Mouse (Mus musculus) thymus, postnatal 36 days (tissue): ENCODE measurements around the gene Grm5.

Experiments used
- DNase-seq, 2 experiments: peaks; one replicate each; pipeline ENCODE4 v3.0.0; 2022; ENCODE audit warnings: mixed read lengths in 2 of 2

Gene Grm5

GRCm38 (mm10) chr7:87583868-87584267, at the start of gene Grm5:
Gene Grm5 (plus strand): TSS chr7:87584168.
- no peak for DNase-seq

GRCm38 (mm10) chr7:87539031-87539430, 44.9 kb upstream of the Grm5 start:
- no peak for DNase-seq

DNA sequence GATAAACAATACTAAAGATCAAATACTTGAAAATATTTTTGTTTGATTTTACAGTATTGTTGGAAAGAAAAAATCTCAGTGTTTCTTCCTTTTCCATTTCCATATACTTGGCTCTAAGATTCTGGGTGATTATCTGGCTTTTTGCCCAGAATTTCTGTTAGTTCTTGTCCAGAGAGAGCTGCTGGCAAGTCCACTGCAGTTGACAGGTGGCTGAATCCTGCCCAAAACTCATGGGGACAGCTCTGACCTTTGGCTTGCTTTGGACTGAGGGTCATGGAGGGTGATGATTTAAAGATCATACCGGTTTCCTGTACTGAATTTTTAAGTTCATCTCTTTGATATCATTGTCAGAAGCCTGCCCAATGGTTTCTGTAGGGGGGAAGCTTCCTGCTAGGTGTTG, 18.7 kb upstream of the Grm5 start:
- DNase-seq: no peak

- DNase-seq: no peak
Observed at GRCm38 (mm10) chr7:87566476-87566875, 17.5 kb upstream of the Grm5 start.

- DNase-seq: no peak
Observed at GRCm38 (mm10) chr7:87584281-87584701, 323 bp downstream of the Grm5 start.

DNA sequence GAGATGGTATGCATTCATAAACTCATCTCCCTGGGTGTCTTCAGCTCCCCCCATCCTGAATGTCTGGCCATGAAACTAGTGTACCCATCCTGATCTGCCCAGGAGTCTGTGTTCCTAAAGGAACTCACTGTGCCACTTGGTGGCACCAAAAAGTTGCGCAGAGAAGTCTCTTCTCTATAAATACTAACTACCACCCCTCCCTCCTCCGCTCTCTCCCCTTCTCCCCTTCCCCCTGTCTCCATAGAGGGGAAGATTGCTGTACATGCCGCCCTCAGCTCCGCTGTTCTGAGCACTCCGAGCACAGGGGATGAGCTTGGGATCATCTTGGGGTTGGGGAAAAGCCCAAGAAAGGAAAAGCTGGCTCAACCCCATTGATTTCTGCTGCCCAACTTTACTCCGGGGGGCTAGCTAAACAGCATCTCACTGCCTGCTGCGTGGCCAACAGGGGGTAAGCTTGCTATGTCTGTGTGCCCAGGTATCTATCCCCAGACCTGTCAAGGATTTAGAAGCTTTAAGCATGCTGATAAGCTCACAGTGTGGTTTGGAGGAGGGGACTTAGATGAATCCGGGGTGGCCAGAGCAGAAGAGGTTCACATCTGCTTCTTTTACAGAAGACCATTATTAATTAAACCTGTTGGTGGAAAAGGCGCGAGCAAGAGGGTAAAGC, 2.4 kb downstream of the Grm5 start:
- no peak for DNase-seq

- no peak for DNase-seq
Observed at GRCm38 (mm10) chr7:87587976-87588375, 4.0 kb downstream of the Grm5 start.

DNA sequence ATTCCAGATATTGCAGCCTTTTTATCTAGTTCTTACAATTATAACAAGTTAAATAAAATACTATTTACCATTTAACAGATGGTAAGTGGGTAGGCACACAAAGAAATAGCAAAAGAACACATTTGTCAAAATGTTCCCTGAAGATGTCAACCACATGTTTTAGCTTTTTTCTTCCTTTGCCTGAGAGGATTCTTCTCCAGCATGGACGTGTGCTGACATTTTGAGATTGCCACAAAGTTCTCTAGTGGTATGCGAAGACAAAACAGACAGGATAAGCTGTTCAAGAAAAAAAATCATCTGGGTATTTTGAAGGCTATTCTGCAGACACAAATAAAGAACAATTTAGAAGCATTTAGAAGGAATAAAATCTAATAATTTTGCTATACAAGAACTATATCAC, 42.3 kb downstream of the Grm5 start:
- DNase-seq: no peak

DNA sequence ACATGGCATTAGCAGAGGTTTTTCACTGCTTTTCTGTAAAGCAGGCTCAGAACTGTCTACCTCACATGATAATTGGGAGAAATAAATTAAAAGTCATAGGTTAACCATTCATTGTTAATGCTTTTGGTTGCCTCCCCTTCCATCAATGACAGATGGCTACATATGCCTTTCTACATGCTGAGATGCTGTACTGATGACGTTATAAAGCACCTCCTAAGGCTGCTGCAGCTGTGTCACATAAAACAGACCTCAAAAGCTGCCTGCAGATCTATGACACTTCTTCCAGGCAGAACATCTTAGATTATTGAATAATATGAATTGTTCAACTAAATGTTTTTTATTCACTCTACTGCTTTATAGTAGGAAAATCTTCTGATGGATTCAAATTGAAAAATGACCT, 51.6 kb downstream of the Grm5 start:
- no peak for DNase-seq

- no peak for DNase-seq
Observed at GRCm38 (mm10) chr7:87650610-87651009, 66.6 kb downstream of the Grm5 start.

- DNase-seq: no peak
Observed at GRCm38 (mm10) chr7:87661794-87662193, 77.8 kb downstream of the Grm5 start.

DNA sequence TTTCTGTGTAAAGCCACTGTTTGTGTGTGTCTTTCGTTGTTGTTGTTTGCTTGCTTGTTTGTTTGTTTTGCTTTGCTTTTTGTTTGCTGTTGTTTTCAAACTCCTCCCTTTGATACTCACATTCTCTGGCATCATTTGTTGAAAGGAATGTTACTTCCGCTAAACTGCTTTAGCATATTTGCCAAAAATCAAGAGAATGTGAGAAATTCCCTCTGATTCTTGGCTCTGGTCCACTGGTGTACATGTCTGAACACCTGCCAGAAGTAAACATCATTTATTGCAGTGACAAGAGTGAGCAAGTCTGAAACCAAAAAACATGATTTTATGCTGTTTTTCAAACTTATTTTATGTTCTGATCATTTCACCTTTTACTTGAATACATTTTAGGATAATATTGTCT, 80.1 kb downstream of the Grm5 start:
- DNase-seq: no peak

DNA sequence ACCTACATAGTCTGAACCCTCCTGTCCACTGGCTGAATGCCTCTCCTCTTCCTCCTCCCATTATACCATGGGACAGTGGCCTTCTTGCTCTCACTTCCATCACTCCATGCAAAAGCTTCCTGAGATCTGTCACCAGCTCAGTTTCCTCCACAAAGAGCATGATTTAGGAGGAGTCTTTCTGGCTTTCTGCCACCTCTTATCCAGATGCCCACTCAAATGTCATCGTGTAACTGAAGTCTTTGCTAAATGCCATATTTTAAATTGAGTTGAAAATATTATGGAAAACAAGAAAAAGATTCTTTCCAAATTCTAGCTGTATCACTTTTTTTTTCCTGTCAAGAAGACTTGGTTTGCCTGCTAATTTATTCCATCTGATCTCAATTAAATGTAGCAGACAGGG, 132.4 kb downstream of the Grm5 start:
- no peak for DNase-seq

GRCm38 (mm10) chr7:87718631-87719030, 134.7 kb downstream of the Grm5 start:
- no peak for DNase-seq

- no peak for DNase-seq
Observed at GRCm38 (mm10) chr7:87734511-87734910, 150.5 kb downstream of the Grm5 start.

DNA sequence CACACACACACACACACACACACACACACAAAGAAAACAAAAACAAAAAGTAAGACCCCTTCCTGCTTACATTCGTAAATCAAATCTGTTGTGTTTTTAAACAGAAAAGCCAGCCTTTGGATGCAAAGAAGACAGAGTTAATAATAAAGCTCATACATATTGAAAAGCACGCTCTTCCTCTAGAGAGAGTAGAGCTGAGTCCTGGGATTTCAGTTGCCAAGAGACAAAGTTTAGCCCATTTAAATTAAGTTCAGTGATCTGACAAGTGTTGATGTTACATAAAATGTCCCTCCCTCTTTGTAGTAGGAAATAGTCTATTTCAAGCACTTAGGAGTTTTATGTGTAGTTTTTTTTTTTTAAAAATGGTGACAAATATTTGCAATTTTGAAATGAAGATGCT, 178.0 kb downstream of the Grm5 start:
- no peak for DNase-seq

DNA sequence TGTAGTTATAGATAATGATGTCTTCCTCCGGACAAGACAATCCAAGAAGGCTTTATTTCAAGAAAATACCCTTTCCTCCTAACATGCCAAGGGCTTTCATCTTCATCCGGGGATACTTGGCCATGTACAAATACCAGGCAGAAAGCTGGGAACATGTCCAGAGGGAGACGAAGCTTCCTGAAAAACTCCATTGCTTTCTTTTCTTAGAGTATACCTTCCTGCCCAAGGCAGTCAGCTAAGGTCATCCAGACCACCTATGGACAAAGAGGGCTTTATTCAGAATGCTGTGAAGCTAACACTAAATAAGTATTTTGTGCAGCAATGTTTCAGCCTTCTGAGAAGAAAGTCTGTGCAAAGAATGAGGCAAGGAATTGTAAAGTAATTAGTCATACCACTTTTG, 178.4 kb downstream of the Grm5 start:
- DNase-seq: no peak

DNA sequence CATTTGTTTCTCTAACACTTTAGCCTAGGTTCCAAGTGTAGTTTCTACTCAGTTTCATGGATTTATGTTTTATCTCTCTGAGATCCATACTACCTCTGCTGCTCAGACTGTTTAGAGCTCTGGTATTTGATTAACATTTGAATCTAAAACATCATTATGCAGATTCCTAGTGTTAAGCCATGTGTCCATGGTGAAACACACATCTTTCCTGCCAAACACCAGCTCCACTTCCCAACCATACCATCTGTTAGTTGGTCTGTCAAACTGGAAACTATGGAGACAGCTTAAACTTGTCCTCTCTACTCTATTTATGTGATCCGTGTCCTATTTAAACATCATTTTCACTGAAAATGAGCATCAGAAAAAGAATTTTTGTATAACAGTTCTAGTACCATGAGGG, 203.6 kb downstream of the Grm5 start:
- DNase-seq: no peak

- no peak for DNase-seq
Observed at GRCm38 (mm10) chr7:87788963-87789362, 205.0 kb downstream of the Grm5 start.

DNA sequence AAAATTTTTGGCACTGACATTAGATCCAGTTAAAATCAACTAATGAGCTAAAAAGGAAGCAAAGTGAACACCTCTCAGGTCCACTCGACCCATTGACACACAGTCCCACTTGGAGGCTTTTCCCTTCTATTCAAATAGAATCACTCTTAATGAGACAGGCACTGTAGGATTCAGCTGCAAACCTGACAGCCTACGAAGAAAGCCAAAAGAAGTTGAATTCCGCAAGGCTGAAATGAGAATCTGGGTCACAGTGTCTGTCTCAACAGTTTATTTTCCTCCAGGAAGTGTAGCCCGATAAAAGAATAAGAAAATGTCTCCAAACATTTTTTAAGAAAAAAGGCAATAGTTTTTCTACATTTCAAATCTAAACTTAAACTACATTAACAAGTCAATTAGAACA, 209.9 kb downstream of the Grm5 start:
- DNase-seq: no peak

- DNase-seq: no peak
Observed at GRCm38 (mm10) chr7:87824898-87825297, 240.9 kb downstream of the Grm5 start.

GRCm38 (mm10) chr7:87834669-87835068, 250.7 kb downstream of the Grm5 start:
- DNase-seq: no peak

DNA sequence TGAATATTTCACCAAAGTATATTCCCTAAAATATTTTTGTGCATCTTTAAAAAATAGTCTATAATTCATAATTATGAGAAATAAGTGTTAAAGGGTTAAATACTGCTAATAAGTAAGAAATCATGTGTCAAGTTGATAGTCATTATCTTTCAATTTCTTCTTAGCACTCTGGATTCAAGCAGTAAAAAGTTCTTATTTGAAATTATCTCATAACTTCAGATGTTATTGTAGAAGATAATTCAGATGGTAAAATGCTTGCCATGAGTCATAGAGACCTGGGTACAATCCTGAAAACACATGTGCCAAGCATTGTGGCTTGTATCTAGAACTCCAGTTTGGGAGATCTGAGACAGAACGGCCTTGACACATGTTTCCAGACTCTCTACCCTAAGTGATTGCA, 254.6 kb downstream of the Grm5 start:
- no peak for DNase-seq

DNA sequence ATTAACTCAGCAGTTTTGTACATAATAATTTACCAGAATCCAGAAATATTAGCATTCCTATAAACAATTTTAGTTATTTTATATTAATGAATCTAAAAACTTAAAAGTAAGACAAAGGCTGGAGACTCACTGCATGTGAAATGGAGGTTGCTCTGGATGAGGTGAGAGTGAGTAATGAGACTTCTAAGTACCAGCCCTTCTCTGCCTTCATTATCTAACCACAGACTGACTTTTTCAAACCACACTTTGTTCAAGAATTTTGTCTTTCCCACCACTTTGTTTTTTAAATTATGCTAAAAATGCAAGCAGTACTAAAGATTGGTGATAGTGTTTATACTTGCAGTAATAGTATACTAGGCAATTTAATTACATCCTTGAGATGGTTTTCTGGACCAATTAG, 259.5 kb downstream of the Grm5 start:
- no peak for DNase-seq

DNA sequence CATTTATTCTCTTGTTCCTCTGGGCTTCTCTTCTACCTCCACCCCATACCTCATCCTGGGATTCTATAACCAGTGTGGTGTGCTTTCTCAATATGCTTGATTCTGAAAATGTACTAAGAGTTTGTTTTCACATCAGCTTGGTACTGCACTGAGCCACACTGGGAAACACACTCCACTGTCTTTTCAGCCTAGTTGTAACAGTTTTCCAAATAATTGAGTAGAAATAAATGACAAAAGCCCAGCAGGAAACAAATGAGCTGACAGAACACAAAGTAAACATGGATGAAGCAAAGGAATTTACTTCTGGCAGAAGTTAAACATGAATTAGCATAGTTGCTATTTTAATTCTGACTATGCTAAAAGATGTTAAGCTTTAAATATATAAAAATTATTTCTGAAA, 262.1 kb downstream of the Grm5 start:
- DNase-seq: no peak

DNA sequence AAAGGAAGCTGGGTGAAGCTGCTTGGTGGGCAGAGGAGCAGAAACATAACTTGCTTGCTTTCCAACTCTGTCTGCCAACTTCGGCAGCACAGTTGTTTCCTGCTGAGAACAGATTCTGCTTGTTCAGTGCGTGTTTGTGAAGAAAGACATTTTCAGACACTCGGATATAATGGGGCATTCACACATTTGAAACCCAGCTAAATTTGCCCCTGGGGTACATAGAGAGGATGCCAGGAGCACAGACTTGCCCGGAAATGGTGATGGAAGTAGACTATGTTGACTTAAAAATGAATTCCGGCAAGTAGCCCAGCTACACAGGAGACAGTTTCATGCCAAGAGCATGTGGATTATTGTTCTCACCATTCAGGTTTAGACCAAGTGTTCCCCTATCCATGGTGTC, 342.0 kb downstream of the Grm5 start:
- no peak for DNase-seq
